Mouse (Mus musculus) myocyte (in vitro differentiated cells): ENCODE data around the gene Shq1. TPM values are rescaled to one million over a fixed set of nuclear protein-coding genes. Genes with fewer than 3 reads are reported as not detected.

Experiments used
- H3K27me3 ChIP-seq: one replicate; pipeline ENCODE4 v1.6.1; 2011; ENCODE audit not compliant: control insufficient read depth, insufficient read depth, insufficient read length
- H3K36me3 ChIP-seq: one replicate; pipeline ENCODE4 v1.6.1; 2011; ENCODE audit not compliant: control insufficient read depth, insufficient read depth
- H3K4me2 ChIP-seq: one replicate; pipeline ENCODE4 v1.6.1; 2011; ENCODE audit warnings: low read depth, control low read depth
- H3K4me3 ChIP-seq: one replicate; pipeline ENCODE4 v1.5.1; 2011; ENCODE audit warnings: mild to moderate bottlenecking, control low read depth, moderate library complexity
- H3K79me2 ChIP-seq: one replicate; pipeline ENCODE4 v1.6.1; 2011; ENCODE audit not compliant: control insufficient read depth, insufficient read depth
- H3ac ChIP-seq: one replicate; pipeline ENCODE4 v1.6.1; 2011; ENCODE audit not compliant: control insufficient read depth, insufficient read length
- CEBPB ChIP-seq: IDR thresholded peaks from 2 replicates; pipeline ENCODE4 v1.6.1; 2011; ENCODE audit warnings: mild to moderate bottlenecking, moderate library complexity; ENCODE audit not compliant: poor library complexity, insufficient read depth, severe bottlenecking
- E2F4 ChIP-seq: IDR thresholded peaks from one replicate; pipeline ENCODE4 v1.6.1; 2011; ENCODE audit warnings: mild to moderate bottlenecking, control low read depth, moderate library complexity; ENCODE audit not compliant: insufficient read depth
- MAX ChIP-seq: IDR thresholded peaks from one replicate; pipeline ENCODE4 v1.6.1; 2011; ENCODE audit warnings: low read depth, mild to moderate bottlenecking, control low read depth
- MYOD1 ChIP-seq, 3 experiments: IDR thresholded peaks; one replicate each; pipeline ENCODE4 v1.6.1; 2011; ENCODE audit warnings: control low read depth in 2 of 3, low read depth in 2 of 3, mild to moderate bottlenecking in 2 of 3, moderate library complexity in 1 of 3; ENCODE audit not compliant: insufficient read length in 2 of 3, control insufficient read depth in 1 of 3
- MYOG ChIP-seq, 3 experiments: IDR thresholded peaks; one replicate each; pipeline ENCODE4 v1.6.1; 2011; ENCODE audit warnings: control low read depth in 2 of 3, low read depth in 2 of 3, mild to moderate bottlenecking in 2 of 3; ENCODE audit not compliant: insufficient read length in 2 of 3, control insufficient read depth in 1 of 3, insufficient read depth in 1 of 3
- POLR2A ChIP-seq: IDR thresholded peaks from one replicate; pipeline ENCODE4 v1.6.1; 2011; ENCODE audit warnings: low read depth, mild to moderate bottlenecking, control low read depth, moderate library complexity; ENCODE audit not compliant: insufficient read length
- POLR2AphosphoS2 ChIP-seq: IDR thresholded peaks from one replicate; pipeline ENCODE4 v1.6.1; 2011; ENCODE audit warnings: low read depth, control low read depth; ENCODE audit not compliant: insufficient read length
- REST ChIP-seq: IDR thresholded peaks from one replicate; pipeline ENCODE4 v1.6.1; 2011; ENCODE audit warnings: mild to moderate bottlenecking, control low read depth, moderate library complexity; ENCODE audit not compliant: insufficient read depth, insufficient read length
- SRF ChIP-seq: IDR thresholded peaks from one replicate; pipeline ENCODE4 v1.6.1; 2011; ENCODE audit warnings: low read depth; ENCODE audit not compliant: control insufficient read depth, insufficient read length
- TCF12 ChIP-seq: IDR thresholded peaks from one replicate; pipeline ENCODE4 v1.6.1; 2011; ENCODE audit warnings: mild to moderate bottlenecking, control low read depth; ENCODE audit not compliant: poor library complexity, insufficient read depth, severe bottlenecking
- TCF3 ChIP-seq: IDR thresholded peaks from one replicate; pipeline ENCODE4 v1.6.1; 2011; ENCODE audit warnings: low read depth, control low read depth; ENCODE audit not compliant: insufficient read length
- USF1 ChIP-seq: IDR thresholded peaks from one replicate; pipeline ENCODE4 v1.6.1; 2011; ENCODE audit warnings: low read depth, mild to moderate bottlenecking, control low read depth, moderate library complexity
- polyA plus RNA-seq: library from polyadenylated mRNA; unstranded; fragments of >200 nt; fragmentation: generic; extraction: Trizol; gene quantifications from one replicate; pipeline ENCODE4 v1.2.1, GENCODE M21; 2012; ENCODE audit warnings: missing spikeins

Gene Shq1
- polyA plus RNA-seq, 1 experiment, result 6.6 TPM

GRCm38 (mm10) chr6:100710866-100711265 lies 39.9 kb upstream of the Shq1 start:
- no peak overlapping the region for H3K4me2 ChIP-seq
- no peak overlapping the region for H3K4me3 ChIP-seq
- no peak for TF ChIP-seq SRF
- no peak for TF ChIP-seq E2F4
- no peak for TF ChIP-seq MYOG (IDR thresholded peaks at IDR 0.05; ENCODE audit: control insufficient read depth in 1 of 3, insufficient read depth in 1 of 3, insufficient read length in 2 of 3, low read depth in 2 of 3)
- TF ChIP-seq TCF3, result no peak
- no peak for TF ChIP-seq USF1
- TF ChIP-seq MYOD1 (IDR thresholded peaks at IDR 0.05; ENCODE audit: control insufficient read depth in 1 of 3, insufficient read length in 2 of 3, low read depth in 2 of 3), result no peak
- no peak for TF ChIP-seq POLR2AphosphoS2
- no peak for TF ChIP-seq POLR2A
- no peak for TF ChIP-seq CEBPB
- no peak for TF ChIP-seq TCF12
- no peak for TF ChIP-seq REST
- TF ChIP-seq MAX, result no peak
- no peaks in the 10 kb centered on the region for H3K79me2 ChIP-seq
- H3K27me3 ChIP-seq, result no peaks in the 10 kb centered on the region
- H3K36me3 ChIP-seq, result no peaks in the 10 kb centered on the region
- no peak overlapping the region for H3ac ChIP-seq

DNA sequence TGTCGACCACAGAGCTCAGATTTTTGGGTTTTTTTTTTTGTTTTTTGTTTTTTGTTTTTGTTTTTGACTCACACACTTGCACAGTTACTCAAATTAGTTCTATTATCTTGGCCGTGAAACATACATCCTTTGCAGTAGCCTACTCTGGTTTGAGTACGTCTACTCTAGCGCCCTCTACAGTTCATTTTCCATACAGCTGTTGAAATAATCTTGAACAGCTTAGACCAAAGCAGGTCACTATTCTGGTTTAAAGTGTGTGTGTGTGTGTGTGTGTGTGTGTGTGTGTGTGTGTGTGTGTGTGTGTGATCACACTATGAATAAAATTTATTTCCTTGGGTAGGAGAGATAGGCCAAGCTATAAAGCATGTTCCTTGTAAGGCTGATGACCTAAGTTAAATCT lies 39.2 kb upstream of the Shq1 start:
- no peak overlapping the region for H3ac ChIP-seq
- no peaks in the 10 kb centered on the region for H3K36me3 ChIP-seq
- no peaks in the 10 kb centered on the region for H3K27me3 ChIP-seq
- H3K4me2 ChIP-seq, result peak overlapping the region; percentile 53
- TF ChIP-seq REST (no peak), POLR2A (no peak), CEBPB (no peak), MYOD1 (IDR thresholded peaks at IDR 0.05; ENCODE audit: control insufficient read depth in 1 of 3, insufficient read length in 2 of 3, low read depth in 2 of 3) (no peak), E2F4 (no peak), SRF (no peak), MYOG (IDR thresholded peaks at IDR 0.05; ENCODE audit: control insufficient read depth in 1 of 3, insufficient read depth in 1 of 3, insufficient read length in 2 of 3, low read depth in 2 of 3) (no peak), TCF3 (no peak), POLR2AphosphoS2 (no peak), TCF12 (no peak), MAX (no peak)
- H3K79me2 ChIP-seq, result no peaks in the 10 kb centered on the region
- no peak overlapping the region for H3K4me3 ChIP-seq

DNA sequence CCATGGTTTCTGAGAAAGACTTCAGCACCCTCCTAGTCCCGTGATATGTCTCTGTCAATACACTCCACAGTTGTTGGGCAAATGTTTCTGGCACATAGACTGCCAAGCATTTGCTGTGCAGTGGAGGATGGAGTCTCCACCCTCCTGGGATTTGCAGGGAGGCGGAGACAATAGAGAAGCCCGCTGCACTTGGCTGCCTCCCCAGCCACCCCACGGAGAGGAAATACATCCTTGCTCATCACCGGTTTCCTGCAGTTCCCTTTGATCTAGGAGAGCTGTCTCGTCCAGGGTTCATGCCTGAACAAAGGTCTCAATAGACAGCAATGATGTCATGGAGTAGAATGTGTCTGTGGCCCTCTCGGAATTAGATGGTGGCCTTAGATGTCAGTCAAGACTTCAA lies 38.5 kb upstream of the Shq1 start:
- Histone ChIP-seq H3K4me2 (peak overlapping the region; percentile 53), H3K27me3 (no peaks in the 10 kb centered on the region), H3K4me3 (no peak overlapping the region), H3K79me2 (no peaks in the 10 kb centered on the region), H3ac (no peak overlapping the region), H3K36me3 (no peaks in the 10 kb centered on the region)
- TF ChIP-seq E2F4 (no peak), POLR2A (no peak), MYOG (IDR thresholded peaks at IDR 0.05; ENCODE audit: control insufficient read depth in 1 of 3, insufficient read depth in 1 of 3, insufficient read length in 2 of 3, low read depth in 2 of 3) (peak in 1 of 3 experiments; percentile 36), MYOD1 (IDR thresholded peaks at IDR 0.05; ENCODE audit: control insufficient read depth in 1 of 3, insufficient read length in 2 of 3, low read depth in 2 of 3) (peak in 1 of 3 experiments; percentile 11)

- no peak overlapping the region for H3K4me3 ChIP-seq
- no peaks in the 10 kb centered on the region for H3K79me2 ChIP-seq
- no peaks in the 10 kb centered on the region for H3K27me3 ChIP-seq
- H3K4me2 ChIP-seq, result peak overlapping the region; percentile 53
- no peaks in the 10 kb centered on the region for H3K36me3 ChIP-seq
- H3ac ChIP-seq, result no peak overlapping the region
- TF ChIP-seq USF1, result no peak
- no peak for TF ChIP-seq CEBPB
- TF ChIP-seq TCF3, result no peak
- no peak for TF ChIP-seq SRF
- TF ChIP-seq POLR2AphosphoS2, result no peak
- no peak for TF ChIP-seq MAX
- no peak for TF ChIP-seq MYOG (IDR thresholded peaks at IDR 0.05; ENCODE audit: control insufficient read depth in 1 of 3, insufficient read depth in 1 of 3, insufficient read length in 2 of 3, low read depth in 2 of 3)
- no peak for TF ChIP-seq POLR2A
- no peak for TF ChIP-seq E2F4
- TF ChIP-seq TCF12, result no peak
- TF ChIP-seq REST, result no peak
- TF ChIP-seq MYOD1 (IDR thresholded peaks at IDR 0.05; ENCODE audit: control insufficient read depth in 1 of 3, insufficient read length in 2 of 3, low read depth in 2 of 3), result no peak
These were observed 38.0 kb upstream of the Shq1 start for GRCm38 (mm10) chr6:100708996-100709395.

GRCm38 (mm10) chr6:100708248-100708647 lies 37.3 kb upstream of the Shq1 start:
- Histone ChIP-seq H3K4me3 (no peak overlapping the region), H3K4me2 (peak overlapping the region; percentile 64), H3K79me2 (no peaks in the 10 kb centered on the region), H3K36me3 (no peaks in the 10 kb centered on the region), H3ac (no peak overlapping the region), H3K27me3 (no peaks in the 10 kb centered on the region)
- no peak for TF ChIP-seq POLR2A
- no peak for TF ChIP-seq SRF
